Mouse (Mus musculus): Measurements from ENCODE around the gene Tjp2.

The Tjp2 gene

GRCm38 (mm10) chr19:24180415-24180814, 44.4 kb downstream of the Tjp2 start:
- DNase-seq (ENCODE audit: extremely low spot score), result no peak

DNA sequence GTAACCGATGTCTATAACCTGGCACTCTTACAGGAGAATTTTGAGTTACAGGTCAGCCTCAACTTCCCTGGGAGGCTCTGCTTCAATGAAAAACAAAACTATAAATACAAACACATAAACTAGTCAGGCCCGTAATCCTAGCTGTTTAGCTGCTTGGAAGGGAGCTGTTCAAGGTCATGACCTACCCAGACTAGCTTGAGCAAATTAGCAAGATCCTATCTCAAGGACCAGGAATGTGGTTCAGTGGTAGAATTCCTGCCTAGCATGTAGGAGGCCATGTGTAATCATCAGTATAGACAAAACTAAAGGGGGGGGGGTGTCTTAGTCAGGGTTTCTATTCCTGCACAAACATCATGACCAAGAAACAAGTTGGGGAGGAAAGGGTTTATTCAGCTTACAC, 46.7 kb downstream of the Tjp2 start:
- no peak for DNase-seq (ENCODE audit: extremely low spot score)

DNA sequence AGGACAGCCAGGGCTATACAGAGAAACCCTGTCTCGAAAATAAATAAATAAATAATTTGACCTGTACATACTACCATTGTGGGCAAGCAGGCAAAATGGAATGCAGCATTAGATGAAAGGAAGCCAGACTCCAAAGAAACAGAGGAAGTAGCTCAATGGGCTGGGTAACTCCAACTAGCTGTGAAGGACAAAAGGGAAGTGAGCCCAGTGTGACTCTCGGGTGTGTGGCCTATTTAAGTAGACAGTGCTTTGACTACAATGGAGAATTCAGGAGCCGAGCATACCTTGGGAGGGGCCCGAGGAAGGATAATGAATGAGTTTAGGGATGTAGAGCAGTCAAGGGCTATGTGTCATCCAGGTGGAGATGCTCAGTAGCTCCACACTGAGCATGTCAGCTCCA, 48.1 kb downstream of the Tjp2 start:
- DNase-seq (ENCODE audit: extremely low spot score), result no peak

- peak; percentile 49 for DNase-seq (ENCODE audit: extremely low spot score)
Observed at GRCm38 (mm10) chr19:24174896-24175295, 49.9 kb downstream of the Tjp2 start.

- peak; percentile 93 for DNase-seq (ENCODE audit: extremely low spot score)
Observed at GRCm38 (mm10) chr19:24173608-24174523, 51.0 kb downstream of the Tjp2 start.

DNA sequence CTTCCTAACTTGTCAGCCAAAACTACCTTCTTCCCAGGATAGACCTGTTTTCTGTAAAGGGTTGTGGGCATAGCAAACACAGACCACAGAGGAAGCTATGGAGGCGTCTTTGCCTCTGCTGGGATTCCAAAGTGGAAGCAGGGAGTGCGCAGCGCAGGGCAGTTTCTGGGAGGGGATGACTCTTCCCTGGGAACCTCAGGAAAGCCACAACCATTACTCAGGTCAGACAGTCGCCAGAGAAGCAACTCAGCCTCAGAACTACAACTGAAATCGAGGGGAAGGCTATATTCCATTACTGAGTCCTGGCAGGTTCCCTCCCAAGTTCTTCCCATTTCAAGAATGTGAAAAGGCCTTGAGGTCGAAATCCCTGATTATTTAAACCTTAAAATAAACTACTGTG, 51.8 kb downstream of the Tjp2 start:
- DNase-seq (ENCODE audit: extremely low spot score), result no peak

DNA sequence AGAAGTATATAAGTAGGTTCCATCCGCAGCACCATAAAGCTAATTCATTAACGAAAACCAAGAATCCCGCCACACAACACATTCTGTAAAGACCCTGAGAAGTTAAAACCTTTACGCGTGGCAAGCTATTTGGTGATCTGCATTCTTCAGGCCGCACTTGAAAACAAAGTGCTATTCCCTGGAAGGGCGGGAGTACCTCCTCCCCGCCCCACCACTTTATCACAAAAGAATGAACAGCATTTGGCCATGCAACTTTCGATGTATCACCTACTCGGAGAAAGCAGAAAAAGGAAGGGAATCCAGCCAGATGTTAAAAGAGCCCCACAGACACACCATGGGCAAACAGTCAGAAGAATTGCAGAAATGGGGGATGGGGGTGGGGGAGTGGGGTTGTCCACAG, 56.3 kb downstream of the Tjp2 start:
- no peak for DNase-seq (ENCODE audit: extremely low spot score)

DNA sequence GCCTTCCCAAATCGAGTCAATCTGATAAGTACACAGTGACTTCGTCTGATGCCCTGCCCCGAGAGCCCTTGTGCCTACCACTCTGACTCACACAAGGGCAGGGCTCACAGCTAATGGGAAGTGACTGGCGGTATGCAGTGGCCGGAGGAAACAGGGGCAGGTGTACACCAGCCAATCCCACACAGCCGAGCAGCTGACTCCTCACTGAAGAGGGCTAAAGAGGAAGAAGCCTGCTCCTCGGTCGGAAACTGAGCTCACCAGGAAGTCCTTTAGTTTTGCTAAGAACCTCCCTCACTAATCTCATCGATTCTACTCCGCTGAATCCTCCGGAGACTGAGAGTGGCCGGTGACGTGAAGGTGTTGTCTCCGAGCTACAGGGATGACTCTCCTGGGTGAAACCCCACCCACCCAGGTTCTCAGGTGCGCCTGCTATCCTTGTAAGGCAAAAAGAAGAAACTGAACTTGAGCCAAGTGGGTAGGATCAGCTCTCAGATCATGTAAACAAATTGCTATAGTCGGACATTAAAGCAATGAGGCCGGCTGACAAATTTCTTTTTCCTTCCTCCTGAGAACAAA, 58.2 kb downstream of the Tjp2 start:
- no peak for DNase-seq (ENCODE audit: extremely low spot score)

DNA sequence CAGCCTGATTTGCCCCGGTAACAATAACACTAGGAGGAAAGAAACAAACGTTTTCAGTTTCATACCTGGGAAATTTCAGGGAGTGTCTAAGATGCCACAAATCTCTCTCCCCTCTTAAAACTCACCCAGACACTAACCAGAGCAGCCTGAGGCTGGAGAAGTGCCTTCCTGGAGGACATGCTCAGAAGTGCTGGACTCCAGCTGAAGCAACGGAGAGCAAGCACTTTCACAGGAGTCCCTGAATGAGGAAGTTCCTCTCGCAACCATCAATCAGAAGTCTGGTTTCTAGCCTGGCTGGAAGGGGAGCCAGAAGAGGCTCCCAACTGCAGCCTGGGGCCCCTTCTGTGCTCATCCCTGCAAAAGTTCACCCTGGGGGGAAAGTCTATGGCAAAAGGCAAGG, 60.9 kb downstream of the Tjp2 start:
- no peak for DNase-seq (ENCODE audit: extremely low spot score)

GRCm38 (mm10) chr19:24160460-24160859, 64.4 kb downstream of the Tjp2 start:
- no peak for DNase-seq (ENCODE audit: extremely low spot score)

DNA sequence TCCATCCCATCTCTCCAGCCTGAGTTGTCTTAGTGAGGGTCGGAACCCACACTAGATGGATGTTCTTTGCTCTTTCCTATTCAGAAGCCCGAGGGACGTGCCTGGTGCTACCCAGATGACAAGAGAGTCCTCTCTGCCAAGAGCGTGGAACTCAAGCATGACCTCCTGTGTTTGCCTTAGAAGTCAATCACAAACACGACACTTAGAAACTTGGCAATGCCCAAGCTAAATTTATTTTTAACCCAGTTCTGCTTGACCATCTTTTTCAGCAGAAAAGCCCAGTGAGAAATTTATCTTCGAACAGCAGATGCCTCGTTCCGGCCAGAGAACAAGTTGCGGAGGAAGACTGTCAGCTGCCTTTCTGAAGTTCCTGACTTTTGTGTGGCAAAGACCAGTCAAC, 65.1 kb downstream of the Tjp2 start:
- no peak for DNase-seq (ENCODE audit: extremely low spot score)

GRCm38 (mm10) chr19:24159334-24159733, 65.5 kb downstream of the Tjp2 start:
- DNase-seq (ENCODE audit: extremely low spot score), result no peak

DNA sequence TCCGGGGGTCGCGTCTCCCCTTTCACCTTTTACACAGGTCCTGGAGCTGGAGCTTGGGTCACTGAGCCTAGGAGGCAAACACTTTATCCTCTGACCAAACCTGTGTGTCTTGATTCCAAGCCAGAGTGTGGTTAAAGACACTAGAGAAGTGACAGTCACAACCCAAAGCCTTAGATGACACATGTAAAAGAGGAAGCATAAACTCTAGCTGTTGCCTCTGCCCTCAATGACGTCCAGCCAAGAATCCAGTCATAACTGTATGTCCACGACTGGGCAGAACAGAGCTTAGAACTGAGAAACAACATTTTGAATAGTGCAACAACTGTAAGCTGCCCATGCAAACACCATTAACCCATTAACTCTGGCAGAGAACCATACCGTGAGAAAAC, 68.8 kb downstream of the Tjp2 start:
- no peak for DNase-seq (ENCODE audit: extremely low spot score)

GRCm38 (mm10) chr19:24155395-24156066, 69.3 kb downstream of the Tjp2 start:
- no peak for DNase-seq (ENCODE audit: extremely low spot score)

DNA sequence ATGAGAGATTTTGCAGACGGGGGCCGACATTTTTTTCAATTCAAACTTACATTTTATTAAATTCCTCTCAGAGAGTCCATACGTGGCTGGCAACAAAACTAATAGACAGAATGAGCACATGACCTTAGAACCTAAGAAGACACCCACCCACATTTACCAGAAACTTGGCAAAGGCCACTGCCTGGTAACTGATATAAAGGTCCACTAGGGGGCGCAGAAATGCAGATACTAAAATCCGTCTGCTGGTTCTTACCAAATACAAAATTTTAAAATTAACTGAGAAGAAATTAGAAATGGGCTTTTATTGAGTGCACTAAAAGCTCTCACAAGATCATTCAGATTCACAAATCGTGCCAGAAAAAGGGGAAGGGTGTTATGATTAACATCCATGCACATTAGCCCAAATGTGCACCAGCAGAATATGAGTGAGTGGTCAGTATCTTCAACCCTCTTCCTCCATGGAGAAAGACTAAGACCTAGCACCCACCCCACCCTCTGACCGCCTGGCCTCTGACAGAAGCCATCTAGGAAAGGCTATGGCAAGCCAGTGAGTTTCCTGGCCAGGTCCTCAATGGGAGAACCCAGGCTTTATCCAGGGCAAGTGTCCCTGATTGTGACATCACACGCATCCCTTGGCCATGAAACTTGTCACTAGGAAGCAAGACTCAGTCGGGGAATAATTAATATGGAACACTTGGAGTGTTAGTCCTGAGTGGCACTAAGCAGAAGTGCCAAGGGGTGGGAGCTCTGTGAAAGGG, 71.4 kb downstream of the Tjp2 start:
- peak; percentile 59 for DNase-seq (ENCODE audit: extremely low spot score)

DNA sequence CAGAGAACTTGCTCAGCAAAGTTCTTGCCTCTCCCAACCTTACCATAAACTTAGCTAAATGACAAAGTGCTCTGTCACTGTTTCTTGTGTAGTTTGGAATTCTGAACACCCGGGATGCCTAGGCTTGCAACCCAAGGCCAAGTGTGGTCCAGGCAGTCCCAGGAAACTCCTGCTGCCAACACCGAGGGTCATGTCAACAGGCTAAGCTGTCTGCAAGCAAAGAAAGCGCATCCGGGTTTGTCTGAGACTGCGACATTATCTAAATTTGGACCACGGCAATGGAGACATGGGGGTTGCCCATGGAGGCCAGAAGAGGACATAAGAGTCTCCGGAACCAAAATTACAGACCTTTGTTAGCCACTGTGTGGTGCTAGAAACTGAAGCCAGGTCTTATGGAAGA, 80.8 kb downstream of the Tjp2 start:
- no peak for DNase-seq (ENCODE audit: extremely low spot score)

DNA sequence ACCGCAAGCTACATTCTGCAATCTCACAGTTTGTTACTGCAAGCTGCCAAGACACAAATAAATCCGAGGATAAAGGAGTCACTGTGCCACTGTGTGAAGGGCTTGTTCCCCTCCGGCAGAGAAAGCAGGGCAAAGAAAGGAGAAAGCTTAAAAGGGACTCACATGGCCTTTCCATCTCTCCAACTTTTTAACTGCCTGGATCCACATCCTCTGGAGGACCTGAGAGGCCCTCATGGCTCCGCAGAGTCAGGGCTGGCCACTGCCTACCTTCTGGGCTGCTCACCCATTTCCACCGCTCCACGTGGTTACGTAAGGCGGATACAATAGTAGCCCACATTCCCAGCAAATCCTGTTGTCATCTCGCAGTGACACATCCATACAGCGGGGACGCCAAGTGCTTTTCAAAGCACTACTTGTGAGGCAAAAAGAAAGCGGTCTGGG, 82.2 kb downstream of the Tjp2 start:
- DNase-seq (ENCODE audit: extremely low spot score), result no peak

GRCm38 (mm10) chr19:24140298-24140697, 84.5 kb downstream of the Tjp2 start:
- DNase-seq (ENCODE audit: extremely low spot score), result no peak

DNA sequence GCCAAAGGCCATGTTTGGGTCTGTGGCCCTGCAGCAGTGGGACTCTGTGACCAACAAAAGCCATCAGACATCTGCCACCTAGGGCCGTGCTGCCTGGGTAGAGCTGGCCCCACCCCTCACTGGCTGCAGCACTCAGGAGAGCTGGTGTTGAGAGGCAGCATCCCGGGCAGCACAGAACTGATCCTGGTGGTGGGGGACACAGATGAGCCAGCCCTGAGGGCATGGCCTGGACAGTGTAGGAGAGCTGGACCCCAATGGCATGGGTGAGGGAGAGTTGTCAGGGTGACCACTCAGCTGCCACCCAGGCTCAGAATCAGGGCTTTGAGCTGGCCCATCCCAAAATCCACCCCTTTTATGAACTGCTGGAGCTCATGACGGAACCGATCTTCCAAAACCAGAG, 87.4 kb downstream of the Tjp2 start:
- no peak for DNase-seq (ENCODE audit: extremely low spot score)

- no peak for DNase-seq (ENCODE audit: extremely low spot score)
Observed at GRCm38 (mm10) chr19:24134991-24135390, 89.8 kb downstream of the Tjp2 start.

DNA sequence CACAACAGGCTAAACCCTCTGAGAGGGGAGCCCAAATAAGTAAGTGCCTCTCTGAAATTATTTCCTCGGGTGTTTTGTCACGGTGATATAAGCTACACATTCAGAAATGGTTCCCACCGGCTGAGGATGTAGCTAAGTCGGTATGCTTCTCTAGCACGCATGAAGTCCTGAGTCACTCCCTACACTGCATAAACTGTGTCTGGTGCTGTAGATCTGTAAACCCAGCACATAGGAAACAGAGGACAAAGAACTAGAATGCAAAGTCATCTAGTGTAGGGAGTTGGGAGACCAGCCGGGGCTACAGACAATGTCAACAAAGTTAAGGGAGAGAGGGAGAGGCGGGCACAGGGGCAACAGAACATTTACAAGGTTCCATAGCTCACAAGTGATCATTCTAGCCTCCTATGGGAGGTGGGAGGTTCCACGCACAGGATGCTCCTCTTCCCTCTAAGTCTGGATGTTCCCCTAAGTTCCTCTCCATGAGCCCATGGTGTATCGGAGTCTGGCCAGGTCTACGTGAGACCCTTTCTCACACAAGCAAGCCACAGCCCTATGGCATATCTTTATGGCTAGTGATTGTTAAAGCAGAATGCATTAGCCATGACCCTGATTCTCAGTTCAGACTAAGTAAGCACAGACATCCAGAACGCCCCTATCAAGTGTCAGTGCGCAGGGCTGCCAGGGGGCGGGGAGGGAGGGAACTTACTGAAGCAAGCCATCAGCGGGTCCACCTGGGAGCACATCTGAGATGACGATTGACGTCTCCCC, 90.5 kb downstream of the Tjp2 start:
- DNase-seq (ENCODE audit: extremely low spot score), result no peak
